In the genomic region with DNA sequence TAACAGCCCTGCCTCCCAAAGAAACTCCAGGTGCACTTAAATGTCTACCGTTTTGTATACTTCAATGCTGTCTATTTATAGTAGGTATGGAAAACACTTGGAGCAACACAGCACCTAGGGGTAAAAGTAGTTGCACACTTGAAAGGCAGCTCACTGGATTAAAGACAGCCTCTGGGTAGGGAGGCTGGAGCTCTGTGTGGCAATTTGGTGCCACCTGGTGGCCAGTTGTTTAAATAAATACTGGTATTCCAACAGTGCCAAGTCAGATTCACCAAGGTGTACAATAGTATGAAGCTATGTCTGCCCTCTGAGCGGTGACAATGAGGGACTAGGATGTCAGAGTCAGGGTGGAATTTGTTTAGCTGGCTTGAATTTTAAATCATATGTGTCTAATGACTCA, we compare ENCODE assay signal across 8 mouse cellular contexts. TPM values are rescaled to one million over a fixed set of nuclear protein-coding genes. Genes with fewer than 3 reads are reported as not detected.
DNase-seq lines count a peak whose midpoint lies in the region; ATAC-seq and TF ChIP-seq lines count a peak whose summit lies in the region.

No protein-coding gene starts in this region.

- no peak for TF ChIP-seq EP300 in lung, postnatal 0 days (IDR thresholded peaks at IDR 0.05)

- no peak overlapping the region for H3K9ac ChIP-seq in lung, postnatal 0 days (replicated peaks; ENCODE audit: low read depth)

- TF ChIP-seq CTCF in lung, postnatal 0 days (IDR thresholded peaks at IDR 0.05): peak; percentile 88

- H3K36me3 ChIP-seq in forebrain, embryonic 10.5 days (replicated peaks): no peaks in the 10 kb centered on the region
- H3K36me3 ChIP-seq in lung, postnatal 0 days (ENCODE audit: insufficient read depth, low read length): no peaks in the 10 kb centered on the region

- no peaks in the 10 kb centered on the region for H3K9me3 ChIP-seq in forebrain, embryonic 10.5 days
- no peaks in the 10 kb centered on the region for H3K9me3 ChIP-seq in lung, postnatal 0 days (ENCODE audit: low read length)

- no peaks in the 10 kb centered on the region for H3K27me3 ChIP-seq in forebrain, embryonic 10.5 days (ENCODE audit: poor library complexity, severe bottlenecking)
- H3K27me3 ChIP-seq in lung, postnatal 0 days (replicated peaks; ENCODE audit: insufficient read depth, low read length): no peaks in the 10 kb centered on the region

- no peak overlapping the region for H3K4me2 ChIP-seq in lung, postnatal 0 days (replicated peaks; ENCODE audit: low read depth, low read length)

- peak; percentile 68 for DNase-seq in ES-CJ7 (ENCODE audit: low read depth, low spot score)
- peak; percentile 78 for DNase-seq in c-Kit-positive CD71-negative TER-119-negative erythroid progenitor cells, embryonic 14.5 days (ENCODE audit: low read depth)
- DNase-seq in forebrain, embryonic 10.5 days (ENCODE audit: extremely low spot score, low spot score): peak; percentile 66
- peak; percentile 87 for DNase-seq in heart, postnatal 4 days
- DNase-seq in large intestine, adult 2 months (ENCODE audit: low read depth, low spot score): peak; percentile 57
- DNase-seq in lung, postnatal 0 days (ENCODE audit: low spot score): peak; percentile 86
- DNase-seq in retina, embryonic 14.5 days (ENCODE audit: low spot score): peak; percentile 95
- DNase-seq in thymus, postnatal 25 days: peak; percentile 79

- peak; percentile 66 for ATAC-seq in lung, postnatal 0 days

- no peak overlapping the region for H3K27ac ChIP-seq in forebrain, embryonic 10.5 days
- H3K27ac ChIP-seq in lung, postnatal 0 days (ENCODE audit: low read length): no peak overlapping the region

- H3K4me1 ChIP-seq in forebrain, embryonic 10.5 days: peaks cover 38% of the 10 kb centered on the region
- no peaks in the 10 kb centered on the region for H3K4me1 ChIP-seq in lung, postnatal 0 days (ENCODE audit: insufficient read depth, low read depth, low read length)

- WGBS in forebrain, embryonic 10.5 days: 32% methylated on average over 2 of the region's 2 CpGs
- WGBS in large intestine, adult 2 months: 19% methylated on average over 2 of the region's 2 CpGs
- 10% methylated on average over 2 of the region's 2 CpGs for WGBS in lung, postnatal 0 days

- H3K4me3 ChIP-seq in forebrain, embryonic 10.5 days: no peak overlapping the region
- no peak overlapping the region for H3K4me3 ChIP-seq in lung, postnatal 0 days (ENCODE audit: low read depth, low read length)

RNA-seq across cellular contexts. Expression of gene Ralgps1, which starts 22.2 kb away (rescaled TPM):
- polyA plus RNA-seq in forebrain, embryonic 10.5 days (2016; fragmentation: Nextera tagmentation; extraction: Ambion mirVana): 6.2 and 6.9 TPM in 2 replicates
- total RNA-seq in heart, postnatal 4 days (2021): 1 to 10 TPM; 8.7 to 8.8 TPM
- 3.7 and 8.5 TPM in 2 replicates for polyA plus RNA-seq in large intestine, adult 2 months (2012; rRNA removed)
- polyA plus RNA-seq in lung, postnatal 0 days (2015; fragmentation: Nextera tagmentation; extraction: Ambion mirVana): 1.8 and 2.2 TPM in 2 replicates
